Mouse (Mus musculus): ENCODE measurements around the gene Ndufb3. TPM values are rescaled to one million over a fixed set of nuclear protein-coding genes. Genes with fewer than 3 reads are reported as not detected.
"Not testable (repeated sequence)": the region's sequence is repeated elsewhere in the genome, so short reads cannot be mapped to it uniquely, and the experiment has no call there.

Ndufb3 gene
- polyA plus RNA-seq, 1 experiment = 116 TPM

DNA sequence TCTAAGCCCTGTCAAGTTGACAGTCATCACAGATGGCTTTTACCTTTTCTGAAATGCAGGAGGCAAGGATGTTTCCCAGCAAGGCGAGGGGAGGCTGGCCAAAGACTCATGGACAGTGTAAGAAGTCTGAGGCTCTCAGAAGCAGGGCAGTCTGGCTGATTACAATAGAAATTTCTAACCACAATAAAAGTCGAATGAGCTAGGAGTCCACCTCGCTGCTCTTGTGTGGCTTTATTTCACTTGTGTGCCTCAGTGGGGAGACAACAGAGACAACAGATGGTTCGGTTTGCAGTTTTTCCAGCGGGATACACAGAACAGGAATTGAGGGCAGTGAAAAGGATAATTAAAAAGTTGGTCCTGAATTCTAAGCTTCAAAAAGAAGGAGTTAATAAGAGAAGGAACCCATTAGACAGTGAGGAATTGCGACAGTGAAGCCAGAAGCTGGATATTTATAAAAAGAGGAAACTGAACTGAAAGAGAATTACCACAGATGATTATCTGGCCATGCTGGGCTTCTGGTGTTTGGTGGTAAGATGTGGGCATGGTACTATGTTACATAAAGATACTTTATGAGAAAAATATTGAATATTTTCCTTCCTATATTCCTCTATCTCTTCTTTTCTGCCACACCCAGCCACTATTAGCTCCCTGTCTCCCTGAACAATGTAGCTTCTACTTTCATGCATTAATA, 31.9 kb downstream of the Ndufb3 start:
- TF ChIP-seq CTCF (IDR thresholded peaks at IDR 0.05; ENCODE audit: borderline replicate concordance, extremely low read depth, insufficient read depth, insufficient read length) (no peak), POLR2A (IDR thresholded peaks at IDR 0.05; ENCODE audit: borderline replicate concordance, extremely low read depth, insufficient read depth, insufficient read length, poor library complexity, severe bottlenecking) (no peak)

DNA sequence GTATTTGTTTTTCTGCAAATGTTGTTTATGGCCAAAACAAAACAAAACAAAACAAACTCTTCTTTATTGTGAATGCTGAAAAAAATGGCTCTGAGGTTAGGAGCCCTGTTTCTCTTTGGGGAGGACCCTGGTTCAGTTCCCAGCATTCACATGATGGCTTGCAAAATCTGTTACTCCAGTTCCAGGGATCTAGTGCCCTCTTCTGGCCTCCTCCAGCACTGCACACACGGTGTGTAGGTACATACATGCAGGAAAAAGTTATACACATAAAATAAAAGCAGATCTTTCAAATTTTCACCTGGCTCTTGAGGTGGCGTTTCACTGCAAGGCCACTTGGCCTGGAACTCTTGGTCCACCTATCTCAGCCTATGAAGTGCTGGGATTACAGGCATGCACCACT, 32.6 kb downstream of the Ndufb3 start:
- TF ChIP-seq CTCF (IDR thresholded peaks at IDR 0.05; ENCODE audit: borderline replicate concordance, extremely low read depth, insufficient read depth, insufficient read length) (no peak), POLR2A (IDR thresholded peaks at IDR 0.05; ENCODE audit: borderline replicate concordance, extremely low read depth, insufficient read depth, insufficient read length, poor library complexity, severe bottlenecking) (no peak)
- DNase-seq (ENCODE audit: low read depth) = no peak

More for the DNA sequence above, 31.9 kb downstream of the Ndufb3 start:
- no peak for DNase-seq (ENCODE audit: low read depth)

DNA sequence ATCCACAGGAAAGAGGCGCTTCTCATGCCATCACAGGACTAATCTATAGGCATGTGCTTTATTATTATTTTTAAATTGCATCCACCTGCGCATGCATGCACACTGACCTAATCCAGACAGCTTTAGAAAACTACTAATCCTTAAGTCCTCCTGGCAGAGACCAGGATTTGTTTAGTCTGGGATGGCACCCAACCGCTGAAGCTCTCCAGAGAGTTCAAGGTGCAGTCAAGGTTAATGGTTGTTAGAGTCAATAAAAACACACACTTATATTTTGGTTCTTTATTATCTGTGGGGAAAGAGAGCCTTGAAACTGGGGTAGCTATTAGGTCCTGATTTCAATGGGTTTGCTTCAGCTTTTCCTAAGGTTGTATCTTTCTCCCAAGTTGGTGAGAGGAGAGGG, 35.1 kb downstream of the Ndufb3 start:
- no peak for DNase-seq (ENCODE audit: low read depth)
- no peak for TF ChIP-seq POLR2A (IDR thresholded peaks at IDR 0.05; ENCODE audit: borderline replicate concordance, extremely low read depth, insufficient read depth, insufficient read length, poor library complexity, severe bottlenecking)
- no peak for TF ChIP-seq CTCF (IDR thresholded peaks at IDR 0.05; ENCODE audit: borderline replicate concordance, extremely low read depth, insufficient read depth, insufficient read length)

DNA sequence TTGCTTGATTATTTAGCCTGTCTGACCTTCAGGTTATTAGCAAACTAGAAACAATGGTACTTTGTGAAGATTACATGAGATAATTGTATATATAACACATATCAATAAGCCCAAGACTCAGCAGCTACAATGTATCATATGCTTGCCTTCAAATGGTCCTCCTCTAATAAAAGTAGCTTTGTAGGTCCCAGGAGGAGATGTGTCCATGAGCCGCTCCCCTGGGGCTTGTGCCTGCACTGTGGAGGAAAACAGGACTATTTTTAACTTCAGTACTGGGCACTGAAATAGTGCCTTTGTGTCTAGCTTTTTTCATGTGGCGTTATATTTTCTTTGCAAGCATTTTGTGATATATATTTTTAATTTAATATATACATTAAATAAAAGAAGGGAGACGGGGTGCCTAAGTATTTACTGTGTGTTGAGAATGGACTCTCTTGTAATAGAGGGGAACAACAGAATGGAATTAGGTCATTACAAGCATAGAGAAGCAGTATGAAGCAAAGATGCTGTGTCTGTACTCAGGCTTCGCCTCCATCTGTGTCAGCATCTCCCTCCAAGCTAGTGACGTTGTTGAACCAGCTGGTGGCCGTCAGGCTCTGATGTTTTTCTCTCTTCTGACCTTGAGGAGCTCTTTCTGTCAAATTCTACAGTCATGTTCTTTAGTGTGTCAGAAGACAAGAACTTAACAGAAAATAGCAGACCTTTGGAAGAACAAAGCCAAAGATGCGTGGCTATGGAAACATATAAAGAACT, 36.0 kb downstream of the Ndufb3 start:
- DNase-seq (ENCODE audit: low read depth) = peak; percentile 22
- TF ChIP-seq POLR2A (IDR thresholded peaks at IDR 0.05; ENCODE audit: borderline replicate concordance, extremely low read depth, insufficient read depth, insufficient read length, poor library complexity, severe bottlenecking) (no peak), CTCF (IDR thresholded peaks at IDR 0.05; ENCODE audit: borderline replicate concordance, extremely low read depth, insufficient read depth, insufficient read length) (no peak)

DNA sequence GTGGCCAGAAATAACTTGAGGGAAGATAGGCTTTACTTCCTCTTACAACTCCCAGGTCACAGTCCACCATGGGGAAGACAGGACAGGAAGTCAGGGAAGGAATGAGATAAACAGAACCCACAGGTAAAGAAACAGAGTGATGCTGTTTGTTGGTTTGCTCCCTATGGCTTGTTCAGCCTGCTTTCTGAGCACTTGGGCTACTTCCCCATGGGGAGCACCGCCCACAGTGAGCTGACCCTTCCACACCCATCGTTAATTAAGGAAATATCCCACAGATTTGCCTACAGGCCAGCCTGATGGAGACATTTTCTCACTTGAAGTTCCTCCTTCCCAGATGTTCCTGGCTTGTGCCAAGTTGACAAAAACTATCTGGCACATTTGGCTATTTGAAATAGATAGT, 42.7 kb downstream of the Ndufb3 start:
- DNase-seq (ENCODE audit: low read depth) = not testable (repeated sequence)

Other genes starting within 250 kb of the Ndufb3 start
- 137 and 151 TPM in 2 replicates for gene Bzw1, start 193.5 kb upstream of the Ndufb3 start, polyA plus RNA-seq (2012; rRNA removed)
- gene Clk1, start 162.3 kb upstream of the Ndufb3 start, polyA plus RNA-seq (2012; rRNA removed) = 204 and 259 TPM in 2 replicates
- gene Nif3l1, start 141.2 kb upstream of the Ndufb3 start, polyA plus RNA-seq (2012; rRNA removed) = 44.8 and 49.3 TPM in 2 replicates
- gene Ppil3, start 140.9 kb upstream of the Ndufb3 start, polyA plus RNA-seq (2012; rRNA removed) = 32.6 and 34.6 TPM in 2 replicates
- 19.7 and 21.5 TPM in 2 replicates for gene Orc2, start 81.3 kb upstream of the Ndufb3 start, polyA plus RNA-seq (2012; rRNA removed)
- 4.7 and 6.0 TPM in 2 replicates for gene Fam126b, start 61 bp upstream of the Ndufb3 start, polyA plus RNA-seq (2012; rRNA removed)
- gene Als2cr12, start 109.6 kb downstream of the Ndufb3 start, polyA plus RNA-seq (2012; rRNA removed) = not detected in 2 replicates
- gene Cflar, start 125.1 kb downstream of the Ndufb3 start, polyA plus RNA-seq (2012; rRNA removed) = 12.3 and 12.7 TPM in 2 replicates
- gene Casp8, start 209.0 kb downstream of the Ndufb3 start, polyA plus RNA-seq (2012; rRNA removed) = 1.6 and 3.4 TPM in 2 replicates

Measured in brain, embryonic 14.5 days (tissue).